Mouse (Mus musculus) bone marrow, adult 2 months (tissue): ENCODE results near the gene Cebpzos.

Experiments used
- CTCF ChIP-seq: fragments of 200-500 bp; IDR thresholded peaks from 2 replicates; pipeline ENCODE4 v1.5.1; 2011; ENCODE audit warnings: low read length, control low read depth; ENCODE audit not compliant: control insufficient read depth, insufficient read depth
- POLR2A ChIP-seq: fragments of 200-500 bp; IDR thresholded peaks from 2 replicates; pipeline ENCODE4 v1.6.1; 2011; ENCODE audit warnings: low read depth, mild to moderate bottlenecking, control low read depth, low read length, borderline replicate concordance; ENCODE audit not compliant: control insufficient read depth

DNA sequence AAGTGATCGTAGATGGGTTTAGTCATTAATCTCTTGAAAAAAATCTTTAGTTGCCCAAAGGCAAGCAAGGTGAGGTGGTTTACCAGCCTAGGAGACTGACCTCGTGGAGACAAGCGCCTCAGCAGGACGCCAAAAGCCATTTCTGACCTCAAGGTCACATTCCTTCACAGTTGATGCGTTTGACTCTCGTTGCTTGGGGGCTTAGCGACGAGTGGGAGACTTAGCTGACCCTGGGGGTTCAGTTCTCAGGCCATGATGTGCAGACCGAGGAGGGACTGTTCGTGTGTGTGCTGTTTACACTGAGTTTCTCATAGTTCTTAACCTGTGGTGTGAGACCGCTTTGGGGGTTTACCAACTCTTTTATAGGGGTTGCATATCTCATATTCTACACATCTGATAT lies 26.3 kb downstream of the Cebpzos start:
- no peak for TF ChIP-seq CTCF
- TF ChIP-seq POLR2A, result no peak
